Mouse (Mus musculus): ENCODE measurements around the gene Cacna2d3. TPM values are rescaled to one million over a fixed set of nuclear protein-coding genes. Genes with fewer than 3 reads are reported as not detected.

Cacna2d3 gene
- polyA plus RNA-seq, 1 experiment from 2014 or later, result 42.0 TPM

DNA sequence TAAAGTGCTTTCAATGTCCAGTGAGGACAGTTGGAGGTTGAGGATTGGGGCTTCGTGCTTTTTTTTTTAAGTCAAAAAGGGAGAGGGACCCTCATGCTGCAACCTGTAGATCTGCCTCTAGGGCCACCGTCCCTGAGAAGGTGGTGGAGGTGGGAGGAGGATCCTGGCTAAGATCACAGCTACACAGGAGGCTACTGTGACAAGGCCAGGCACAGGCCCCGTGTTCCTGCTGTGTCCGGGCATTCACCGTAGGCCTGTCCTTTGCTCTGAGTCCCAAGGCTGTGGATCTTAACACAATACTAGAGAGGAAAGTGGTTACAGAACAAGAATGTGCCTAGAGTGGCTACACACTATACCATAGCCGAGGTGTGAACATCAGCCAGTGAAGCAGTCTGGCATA is 696.3 kb downstream of the Cacna2d3 start:
- 80% methylated on average over 6 of the region's 6 CpGs for WGBS
- Histone ChIP-seq H3K9ac (no peak overlapping the region), H3K4me1 (replicated peaks) (peaks cover 22% of the 10 kb centered on the region), H3K36me3 (no peaks in the 10 kb centered on the region), H3K27me3 (no peaks in the 10 kb centered on the region), H3K4me2 (no peak overlapping the region), H3K4me3 (no peak overlapping the region), H3K27ac (no peak overlapping the region), H3K9me3 (no peaks in the 10 kb centered on the region)
- ATAC-seq (ENCODE audit: low FRiP score), result no peak

DNA sequence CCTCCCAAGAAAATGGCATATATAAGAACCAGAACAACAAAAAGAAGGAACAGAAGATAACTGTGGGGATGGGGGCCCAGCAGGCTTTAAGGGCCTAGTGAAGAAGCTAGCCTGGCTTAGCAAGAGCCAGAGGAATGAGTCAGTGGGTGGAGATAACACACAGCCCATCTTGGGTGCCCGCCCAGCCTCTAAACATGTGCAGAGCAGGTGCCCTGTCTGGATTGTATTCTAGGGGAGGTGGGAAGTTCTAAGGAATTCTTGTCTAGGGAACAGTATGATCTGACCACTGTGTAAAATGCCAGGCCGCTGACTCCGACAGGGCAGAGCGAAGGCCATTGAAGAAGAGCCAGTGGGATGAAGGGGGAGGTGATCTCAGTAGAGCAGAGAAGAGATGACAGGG is 698.4 kb downstream of the Cacna2d3 start:
- Histone ChIP-seq H3K36me3 (no peaks in the 10 kb centered on the region), H3K4me3 (no peak overlapping the region), H3K9me3 (no peaks in the 10 kb centered on the region), H3K4me2 (no peak overlapping the region), H3K4me1 (replicated peaks) (peaks cover 4% of the 10 kb centered on the region), H3K27me3 (no peaks in the 10 kb centered on the region), H3K9ac (no peak overlapping the region), H3K27ac (no peak overlapping the region)
- 94% methylated on average over 4 of the region's 4 CpGs for WGBS
- no peak for ATAC-seq (ENCODE audit: low FRiP score)

DNA sequence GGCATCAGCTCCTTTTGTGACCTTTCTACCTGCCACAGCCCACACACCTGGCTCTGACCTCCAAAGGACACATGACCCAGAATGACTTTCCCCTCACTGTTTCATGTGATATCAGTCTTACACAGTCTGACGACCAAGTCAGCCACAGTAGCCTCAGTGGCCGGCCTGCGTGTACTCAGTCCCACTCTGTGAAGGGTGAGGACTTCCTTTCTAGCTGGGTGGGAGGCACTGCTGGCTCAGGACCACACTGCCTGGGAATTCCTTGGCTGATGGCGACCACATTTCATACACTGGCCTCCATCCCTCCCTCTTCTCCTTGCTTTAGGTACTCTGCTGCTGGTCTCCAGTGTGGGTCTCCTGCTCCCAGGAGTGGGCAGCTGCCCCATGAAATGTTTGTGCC is 700.4 kb downstream of the Cacna2d3 start:
- Histone ChIP-seq H3K27me3 (no peaks in the 10 kb centered on the region), H3K4me1 (replicated peaks) (peaks cover 14% of the 10 kb centered on the region), H3K9ac (no peak overlapping the region), H3K27ac (no peak overlapping the region), H3K36me3 (no peaks in the 10 kb centered on the region), H3K9me3 (no peaks in the 10 kb centered on the region), H3K4me3 (no peak overlapping the region), H3K4me2 (no peak overlapping the region)
- no peak for ATAC-seq (ENCODE audit: low FRiP score)
- 84% methylated on average over 4 of the region's 4 CpGs for WGBS

DNA sequence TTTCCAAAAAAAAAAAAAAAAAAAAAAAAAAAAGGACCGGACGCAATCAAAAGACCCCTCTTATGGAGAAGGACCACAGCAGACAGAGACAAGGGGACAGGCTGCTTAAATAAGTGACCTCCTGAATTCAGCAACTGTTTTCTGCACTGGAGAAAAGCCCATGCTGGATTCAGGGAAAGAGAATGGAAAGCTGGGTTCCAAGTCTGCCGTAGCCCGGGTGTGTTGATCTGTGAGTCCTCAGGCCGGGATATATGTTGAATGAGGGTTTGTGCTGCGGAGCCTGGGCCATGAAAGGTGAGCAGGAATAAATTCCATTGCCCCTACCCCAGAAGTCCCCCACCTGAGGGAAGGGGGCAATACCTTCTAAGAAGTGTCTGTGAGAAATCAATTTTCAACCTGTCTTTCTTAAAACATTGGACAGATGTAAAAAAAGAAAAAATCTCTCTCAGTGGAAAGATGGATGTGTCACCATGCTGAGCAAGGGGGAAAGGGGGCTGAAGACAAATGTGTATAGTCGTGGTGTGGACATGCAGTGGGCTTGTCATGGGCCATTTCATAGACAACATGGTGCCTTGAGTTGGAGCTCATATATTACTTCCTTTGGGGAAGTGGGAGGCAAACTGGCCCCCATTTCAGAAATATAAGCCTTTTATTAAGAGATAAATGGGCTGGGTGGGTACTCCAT is 703.2 kb downstream of the Cacna2d3 start:
- H3K36me3 ChIP-seq, result no peaks in the 10 kb centered on the region
- H3K9me3 ChIP-seq, result no peaks in the 10 kb centered on the region
- ATAC-seq (ENCODE audit: low FRiP score), result no peak
- H3K27me3 ChIP-seq, result no peaks in the 10 kb centered on the region
- no peak overlapping the region for H3K4me2 ChIP-seq
- H3K9ac ChIP-seq, result no peak overlapping the region
- H3K4me3 ChIP-seq, result no peak overlapping the region
- 25% methylated on average over 7 of the region's 7 CpGs for WGBS
- H3K4me1 ChIP-seq (replicated peaks), result peaks cover 21% of the 10 kb centered on the region
- H3K27ac ChIP-seq, result no peak overlapping the region

DNA sequence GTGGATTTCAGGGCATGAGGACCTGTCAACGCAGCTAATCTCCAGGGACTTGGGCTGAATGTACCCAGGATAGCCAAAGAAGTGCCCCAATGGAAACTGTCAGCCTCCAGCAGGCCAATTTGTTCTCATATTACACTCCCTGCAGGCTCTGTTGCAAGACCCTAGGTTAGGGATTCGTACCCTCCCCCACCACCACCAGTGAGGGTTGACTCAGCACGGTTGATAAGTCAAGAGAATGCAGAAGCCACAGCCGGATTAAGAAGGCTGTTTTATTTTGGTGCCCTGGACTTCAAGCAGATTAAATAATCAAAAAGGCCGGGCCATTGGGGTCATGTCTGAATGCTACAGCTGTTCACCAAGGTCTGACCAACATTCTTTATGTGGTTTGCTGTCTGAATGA is 703.8 kb downstream of the Cacna2d3 start, which contains the start of gene Lrtm1:
Lrtm1 (plus strand) TSS at position 326 of the 400 bp plus-strand sequence.
- Histone ChIP-seq H3K9ac (no peak within 1 kb of the TSS), H3K36me3 (no peaks in the 10 kb centered on the region), H3K9me3 (no peaks in the 10 kb centered on the region), H3K27ac (no peak within 1 kb of the TSS), H3K27me3 (no peaks in the 10 kb centered on the region), H3K4me2 (no peak within 1 kb of the TSS), H3K4me1 (replicated peaks) (peaks cover 21% of the 10 kb centered on the region), H3K4me3 (no peak within 1 kb of the TSS)
- no peak for ATAC-seq (ENCODE audit: low FRiP score)
- 10% methylated on average over 5 of the region's 5 CpGs for WGBS

DNA sequence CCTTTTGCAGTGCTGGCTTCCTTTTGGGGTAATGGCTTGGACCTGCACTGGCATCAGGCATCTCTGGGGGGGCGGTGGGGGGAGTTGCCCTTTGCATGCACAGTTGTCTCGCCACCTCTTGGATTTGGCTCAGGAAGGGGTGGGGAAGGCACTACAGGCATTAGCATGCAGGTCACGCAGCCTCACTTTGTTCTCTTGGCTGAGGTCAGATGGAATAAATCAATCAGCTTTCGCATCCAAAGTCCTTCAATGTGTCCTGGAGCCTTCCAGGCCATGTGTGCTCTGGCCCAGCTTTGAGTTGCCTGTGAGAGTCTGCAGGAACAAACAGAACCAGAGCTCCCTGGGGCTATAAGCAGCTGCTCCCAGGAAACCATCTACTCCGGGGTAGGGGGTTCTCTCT is 705.8 kb downstream of the Cacna2d3 start:
- H3K4me3 ChIP-seq, result no peak overlapping the region
- no peaks in the 10 kb centered on the region for H3K9me3 ChIP-seq
- WGBS, result 13% methylated on average over 5 of the region's 5 CpGs
- H3K4me2 ChIP-seq, result no peak overlapping the region
- H3K36me3 ChIP-seq, result no peaks in the 10 kb centered on the region
- peak; percentile 73; the same call in 1 of the 2 replicates for ATAC-seq (ENCODE audit: low FRiP score)
- no peak overlapping the region for H3K9ac ChIP-seq
- peak overlapping the region; percentile 66 for H3K27ac ChIP-seq
- no peaks in the 10 kb centered on the region for H3K27me3 ChIP-seq
- H3K4me1 ChIP-seq (replicated peaks), result peaks cover 21% of the 10 kb centered on the region

DNA sequence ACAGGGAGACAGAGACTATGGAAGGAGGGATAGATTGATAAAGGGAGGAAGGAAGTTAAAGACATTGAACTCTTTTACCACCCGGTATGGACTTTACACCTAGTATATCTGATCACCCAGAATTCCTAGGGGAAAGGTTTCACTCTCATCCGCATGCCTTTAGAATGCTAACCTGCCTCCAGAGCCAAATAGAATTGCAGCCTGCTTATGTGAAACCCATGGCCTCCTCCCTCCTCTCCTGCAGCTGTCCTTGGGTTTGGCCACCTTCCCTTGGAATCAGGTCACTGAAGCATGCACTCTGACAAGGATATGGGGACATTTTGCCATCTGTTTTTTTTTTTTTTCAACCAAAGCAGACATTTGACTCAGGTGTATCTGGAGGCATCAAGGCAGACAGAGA is 707.0 kb downstream of the Cacna2d3 start:
- ATAC-seq (ENCODE audit: low FRiP score), result no peak
- Histone ChIP-seq H3K36me3 (no peaks in the 10 kb centered on the region), H3K4me3 (no peak overlapping the region), H3K4me2 (no peak overlapping the region), H3K9ac (no peak overlapping the region), H3K27ac (no peak overlapping the region), H3K9me3 (no peaks in the 10 kb centered on the region), H3K27me3 (no peaks in the 10 kb centered on the region), H3K4me1 (replicated peaks) (peaks cover 27% of the 10 kb centered on the region)
- 78% methylated on average over 2 of the region's 2 CpGs for WGBS

DNA sequence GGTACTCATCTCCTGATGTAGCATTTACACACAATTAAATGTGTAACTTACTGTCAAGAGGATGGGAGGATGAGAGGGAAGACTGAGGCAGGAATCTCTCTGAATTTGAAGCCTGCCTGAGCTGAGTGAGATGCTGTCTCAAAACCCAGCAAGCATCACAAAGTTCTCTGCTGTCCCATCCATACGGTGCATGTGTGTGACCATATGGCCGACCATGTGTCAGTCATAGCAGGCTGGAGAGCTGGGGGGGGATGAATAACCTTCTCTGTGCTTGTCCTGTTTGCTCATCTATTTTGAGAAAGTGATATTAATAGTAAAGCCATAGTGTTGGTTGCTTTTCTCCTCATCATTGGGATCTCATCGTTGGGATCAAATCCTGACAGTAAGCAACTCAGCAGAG is 708.5 kb downstream of the Cacna2d3 start:
- no peak overlapping the region for H3K4me3 ChIP-seq
- H3K36me3 ChIP-seq, result no peaks in the 10 kb centered on the region
- peaks cover 27% of the 10 kb centered on the region for H3K4me1 ChIP-seq (replicated peaks)
- H3K27ac ChIP-seq, result no peak overlapping the region
- 67% methylated on average over 3 of the region's 3 CpGs for WGBS
- H3K4me2 ChIP-seq, result no peak overlapping the region
- no peaks in the 10 kb centered on the region for H3K9me3 ChIP-seq
- H3K27me3 ChIP-seq, result no peaks in the 10 kb centered on the region
- no peak for ATAC-seq (ENCODE audit: low FRiP score)
- no peak overlapping the region for H3K9ac ChIP-seq

DNA sequence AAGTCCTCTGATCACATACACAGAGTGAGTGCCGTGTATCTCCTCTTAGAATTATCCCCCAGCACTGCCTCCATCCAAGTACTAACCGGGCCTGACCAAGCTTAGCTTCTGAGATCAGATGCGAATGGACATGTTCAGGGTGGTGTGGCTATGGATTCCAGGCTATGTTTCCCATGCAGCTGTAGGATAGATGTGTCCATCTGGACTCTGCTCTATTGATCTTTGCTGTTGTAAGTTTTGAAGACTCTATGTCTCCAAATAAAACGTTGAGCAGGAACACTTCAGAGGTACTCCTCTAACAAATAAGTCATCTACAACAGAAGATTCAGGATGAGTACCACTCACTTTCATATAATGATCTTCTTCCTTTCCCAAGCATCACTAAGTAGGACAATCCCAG is 712.0 kb downstream of the Cacna2d3 start:
- no peak overlapping the region for H3K4me2 ChIP-seq
- H3K9ac ChIP-seq, result no peak overlapping the region
- 93% methylated on average over 4 of the region's 4 CpGs for WGBS
- H3K36me3 ChIP-seq, result no peaks in the 10 kb centered on the region
- no peaks in the 10 kb centered on the region for H3K27me3 ChIP-seq
- no peak overlapping the region for H3K4me3 ChIP-seq
- no peak for ATAC-seq (ENCODE audit: low FRiP score)
- no peak overlapping the region for H3K27ac ChIP-seq
- no peaks in the 10 kb centered on the region for H3K9me3 ChIP-seq
- H3K4me1 ChIP-seq (replicated peaks), result peaks cover 7% of the 10 kb centered on the region

DNA sequence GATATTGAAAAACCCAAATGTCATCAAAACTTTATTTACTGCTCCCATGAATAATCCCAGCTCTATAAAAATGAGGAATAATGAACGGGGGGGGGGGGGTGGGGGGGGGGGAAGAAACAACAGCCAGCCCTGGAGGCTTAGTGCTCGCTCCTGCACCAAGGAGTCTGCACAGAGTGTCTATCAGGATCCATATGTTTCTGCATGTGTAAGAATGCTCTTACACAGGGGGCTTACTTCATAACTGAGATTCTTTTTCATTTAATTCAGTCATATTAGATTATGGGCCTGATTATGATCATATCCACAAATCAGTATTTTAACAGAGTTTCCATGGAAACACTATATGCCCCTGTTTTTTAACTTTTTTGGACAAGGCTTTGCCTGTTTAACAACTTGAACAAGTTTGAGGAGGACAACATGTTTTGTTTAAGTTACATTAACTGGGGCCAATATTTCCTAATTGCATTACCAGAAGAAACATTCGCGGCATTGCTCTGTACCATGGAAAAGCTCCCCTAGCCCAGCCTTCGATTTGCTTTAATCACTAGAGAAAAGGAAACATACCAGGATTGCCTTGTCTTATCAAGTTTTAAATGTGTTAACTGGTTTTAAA is 716.3 kb downstream of the Cacna2d3 start:
- Histone ChIP-seq H3K4me2 (no peak overlapping the region), H3K9ac (no peak overlapping the region), H3K9me3 (no peaks in the 10 kb centered on the region), H3K4me1 (replicated peaks) (peaks cover 3% of the 10 kb centered on the region), H3K27me3 (no peaks in the 10 kb centered on the region), H3K36me3 (no peaks in the 10 kb centered on the region), H3K27ac (no peak overlapping the region), H3K4me3 (no peak overlapping the region)
- WGBS, result 94% methylated on average over 4 of the region's 5 CpGs
- ATAC-seq (ENCODE audit: low FRiP score), result no peak

DNA sequence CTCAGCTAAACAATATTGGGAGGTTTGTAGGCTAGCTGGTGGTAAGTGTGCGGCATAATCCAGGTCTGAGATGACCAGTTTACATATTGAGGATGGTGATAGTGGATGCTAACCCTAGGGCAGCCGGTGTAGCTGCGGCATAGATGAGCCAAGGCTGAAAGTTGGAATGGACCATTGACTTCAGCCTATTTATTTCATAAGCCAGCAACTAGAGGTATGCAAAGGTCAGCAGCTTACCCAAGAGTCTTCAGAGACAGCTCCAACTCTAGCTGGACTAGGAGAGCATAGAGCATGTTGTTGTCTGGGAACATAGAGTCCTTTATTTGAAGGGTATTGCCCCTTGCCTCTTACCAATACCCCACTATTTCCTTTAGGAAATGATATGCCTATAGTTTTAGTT is 725.1 kb downstream of the Cacna2d3 start:
- no peak overlapping the region for H3K27ac ChIP-seq
- no peaks in the 10 kb centered on the region for H3K27me3 ChIP-seq
- no peaks in the 10 kb centered on the region for H3K9me3 ChIP-seq
- H3K36me3 ChIP-seq, result no peaks in the 10 kb centered on the region
- ATAC-seq (ENCODE audit: low FRiP score), result no peak
- no peaks in the 10 kb centered on the region for H3K4me1 ChIP-seq (replicated peaks)
- no peak overlapping the region for H3K9ac ChIP-seq
- WGBS, result 97% methylated on average over 3 of the region's 3 CpGs
- H3K4me3 ChIP-seq, result no peak overlapping the region
- H3K4me2 ChIP-seq, result no peak overlapping the region

DNA sequence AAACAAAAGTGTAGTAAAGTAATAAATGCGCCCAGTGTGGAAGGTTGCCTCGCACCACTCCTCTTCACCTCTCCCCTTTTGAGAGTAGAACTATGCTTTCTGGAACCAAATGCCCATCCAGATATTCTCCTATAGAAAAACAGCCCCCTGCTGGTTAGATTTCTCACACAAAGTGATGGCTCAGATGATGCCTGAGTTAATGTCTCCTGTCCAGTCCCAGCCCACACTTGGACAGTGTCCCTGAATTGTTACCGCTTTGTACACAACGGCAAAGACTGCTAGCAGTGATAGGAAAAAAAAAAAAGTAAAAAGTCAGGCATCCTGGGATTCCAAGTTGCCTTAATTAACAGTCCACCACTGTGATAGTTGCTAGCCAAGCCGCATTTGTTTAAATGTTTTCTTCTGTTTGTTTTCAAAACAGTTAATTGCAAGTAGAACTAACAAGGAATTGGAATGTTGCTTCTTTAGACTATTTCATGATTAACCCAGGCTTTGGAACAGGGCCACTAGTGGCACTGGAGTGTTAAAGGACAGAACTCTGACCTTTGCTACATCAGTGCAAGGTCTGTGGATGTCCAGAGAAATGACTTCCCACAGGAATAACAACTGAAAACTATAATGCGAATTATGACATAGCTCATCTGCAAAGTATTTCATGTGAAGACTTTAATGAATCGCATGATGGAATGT is 733.3 kb downstream of the Cacna2d3 start:
- WGBS, result 92% methylated on average over 7 of the region's 7 CpGs
- no peak overlapping the region for H3K4me2 ChIP-seq

More for the DNA sequence above, 733.3 kb downstream of the Cacna2d3 start:
- Histone ChIP-seq H3K4me1 (replicated peaks) (no peaks in the 10 kb centered on the region), H3K9me3 (no peaks in the 10 kb centered on the region), H3K27me3 (no peaks in the 10 kb centered on the region), H3K36me3 (no peaks in the 10 kb centered on the region), H3K9ac (no peak overlapping the region), H3K27ac (no peak overlapping the region), H3K4me3 (no peak overlapping the region)
- no peak for ATAC-seq (ENCODE audit: low FRiP score)
